Mouse (Mus musculus): ENCODE data around the gene Hk2.
"Not testable (repeated sequence)": the region's sequence is repeated elsewhere in the genome, so short reads cannot be mapped to it uniquely, and the experiment has no call there.

Gene Hk2

GRCm38 (mm10) chr6:82679286-82679685, 95.0 kb downstream of the Hk2 start:
- DNase-seq, result not testable (repeated sequence)

- DNase-seq, result not testable (repeated sequence)
Observed at GRCm38 (mm10) chr6:82677629-82678028, 96.6 kb downstream of the Hk2 start.
